Mouse (Mus musculus) testis, adult 2 months (tissue): ENCODE measurements at regions not wholly inside any gene's neighbourhood (a gene's known extent, or its start where the extent isn't known, plus 50 kb on each side); places are given as distances from the start of the nearest gene placed in this dataset.

Experiments used
- CTCF ChIP-seq: fragments of 200-500 bp; IDR thresholded peaks from 2 replicates; pipeline ENCODE4 v1.5.1; 2012; ENCODE audit warnings: low read depth, mild to moderate bottlenecking, inconsistent platforms, low read length, moderate library complexity; ENCODE audit not compliant: control insufficient read depth, insufficient read depth, insufficient replicate concordance
- POLR2A ChIP-seq: fragments of 200-500 bp; IDR thresholded peaks from 2 replicates; pipeline ENCODE4 v1.6.1; 2012; ENCODE audit warnings: low read depth, mild to moderate bottlenecking, inconsistent platforms, low read length, moderate library complexity; ENCODE audit not compliant: control insufficient read depth

- TF ChIP-seq POLR2A (no peak), CTCF (no peak)
Measured at GRCm38 (mm10) chr13:48338561-48338960, 77.5 kb downstream of the Id4 start.
